Mouse (Mus musculus) kidney, embryonic 16.5 days (tissue): ENCODE data around the gene Kirrel. TPM values are rescaled to one million over a fixed set of nuclear protein-coding genes. Genes with fewer than 3 reads are reported as not detected.
"Not testable (repeated sequence)": the region's sequence is repeated elsewhere in the genome, so short reads cannot be mapped to it uniquely, and the experiment has no call there.

Experiments
- ATAC-seq: fragments of 200-750 bp; cut with Nextera tagmentation; 2 replicates; pipeline ENCODE4 v1.8.0; 2017; ENCODE audit warnings: moderate TSS enrichment; ENCODE audit not compliant: low FRiP score, low TSS enrichment
- H3K27ac ChIP-seq: fragments of 300-500 bp; sonication (generic); 2 replicates; pipeline ENCODE4 v1.5.1; 2014; ENCODE audit warnings: low read length
- H3K27me3 ChIP-seq: fragments of 300-500 bp; sonication (generic); 2 replicates; pipeline ENCODE4 v1.6.1; 2014; ENCODE audit warnings: low read length, control low read depth, mixed read lengths; ENCODE audit not compliant: insufficient read depth
- H3K36me3 ChIP-seq: fragments of 300-500 bp; sonication (generic); 2 replicates; pipeline ENCODE4 v1.6.1; 2014; ENCODE audit warnings: low read length, control low read depth, mixed read lengths; ENCODE audit not compliant: insufficient read depth
- H3K4me1 ChIP-seq: fragments of 300-500 bp; sonication (generic); 2 replicates; pipeline ENCODE4 v1.6.1; 2014; ENCODE audit warnings: low read length, control low read depth, mixed read lengths; ENCODE audit not compliant: insufficient read depth
- H3K4me2 ChIP-seq: fragments of 300-500 bp; sonication (generic); replicated peaks from 2 replicates; pipeline ENCODE4 v1.6.1; 2014; ENCODE audit warnings: low read depth, low read length
- H3K4me3 ChIP-seq: fragments of 300-500 bp; sonication (generic); 2 replicates; pipeline ENCODE4 v1.5.1; 2014; ENCODE audit warnings: mild to moderate bottlenecking, low read length
- H3K9ac ChIP-seq: fragments of 300-500 bp; sonication (generic); replicated peaks from 2 replicates; pipeline ENCODE4 v1.6.1; 2014; ENCODE audit warnings: low read length
- H3K9me3 ChIP-seq: fragments of 300-500 bp; sonication (generic); 2 replicates; pipeline ENCODE4 v1.6.1; 2016; ENCODE audit warnings: low read length, control low read depth
- WGBS: fragments of 180-500 bp; shearing (Covaris S2); extraction: QIAGEN DNeasy Blood & Tissue Kit; methylation state at CpG from one replicate; pipeline ENCODE4 v1.1.7; 2014; 5-methylcytosine and 5-hydroxymethylcytosine counted together
- polyA plus RNA-seq: library from polyadenylated mRNA; unstranded; fragments of >200 nt; fragmentation: Nextera tagmentation; extraction: Ambion mirVana; gene quantifications from 2 replicates; pipeline ENCODE4 v1.2.1, GENCODE M21; 2015

Kirrel gene
- polyA plus RNA-seq, 1 experiment from 2014 or later, result 18.6 TPM

DNA sequence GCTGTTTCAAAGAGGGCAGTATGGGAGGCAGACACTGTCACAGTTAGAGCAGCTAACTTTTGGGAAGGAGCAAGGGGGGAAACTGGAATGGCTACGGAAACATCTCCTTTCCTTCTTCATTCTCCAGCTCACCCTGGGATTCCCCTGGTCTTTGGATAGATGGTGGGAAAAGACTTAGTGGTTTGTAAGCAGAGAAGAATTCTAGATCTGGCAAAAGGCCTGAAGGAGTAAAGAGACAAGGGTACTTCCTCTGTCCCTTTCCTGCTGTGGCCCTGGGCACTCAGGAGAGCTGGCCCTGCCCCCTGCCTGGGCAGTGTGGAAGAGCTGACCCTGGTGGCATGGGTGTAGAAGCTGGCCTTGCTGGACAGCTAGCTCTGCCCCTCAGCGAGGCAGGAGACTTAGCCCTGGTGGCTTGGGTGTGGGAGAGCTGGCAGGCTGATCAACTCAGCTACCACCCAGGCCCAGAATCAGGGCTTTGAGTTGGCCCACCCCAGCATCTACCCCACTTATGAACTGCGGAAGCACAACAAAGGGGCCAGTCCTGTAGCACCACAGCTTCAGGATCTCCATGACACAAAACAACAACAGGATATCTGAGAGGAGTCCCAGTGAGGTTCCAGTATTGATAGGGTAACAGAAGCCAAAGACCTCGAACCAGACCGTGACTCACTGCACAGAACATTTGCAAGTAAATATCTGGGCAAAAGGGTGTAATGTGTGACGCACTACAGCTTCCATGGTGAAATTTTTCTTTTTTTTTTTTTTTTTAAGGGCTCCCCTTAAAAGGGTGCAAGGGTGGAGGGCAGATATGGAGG lies 58.6 kb downstream of the Kirrel start:
- Histone ChIP-seq H3K27ac (peak overlapping the region; percentile 70; the same call in 1 of the 2 replicates), H3K4me2 (no peak overlapping the region), H3K27me3 (no peaks in the 10 kb centered on the region), H3K4me3 (no peak overlapping the region), H3K9ac (no peak overlapping the region), H3K36me3 (peaks cover 3% of the 10 kb centered on the region; the same call in 1 of the 2 replicates), H3K9me3 (no peaks in the 10 kb centered on the region), H3K4me1 (peaks cover 32% of the 10 kb centered on the region)
- 67% methylated on average over 6 of the region's 6 CpGs for WGBS
- 0 out of 2 replicates have a peak, but pooled peaks have one; percentile 36 for ATAC-seq

DNA sequence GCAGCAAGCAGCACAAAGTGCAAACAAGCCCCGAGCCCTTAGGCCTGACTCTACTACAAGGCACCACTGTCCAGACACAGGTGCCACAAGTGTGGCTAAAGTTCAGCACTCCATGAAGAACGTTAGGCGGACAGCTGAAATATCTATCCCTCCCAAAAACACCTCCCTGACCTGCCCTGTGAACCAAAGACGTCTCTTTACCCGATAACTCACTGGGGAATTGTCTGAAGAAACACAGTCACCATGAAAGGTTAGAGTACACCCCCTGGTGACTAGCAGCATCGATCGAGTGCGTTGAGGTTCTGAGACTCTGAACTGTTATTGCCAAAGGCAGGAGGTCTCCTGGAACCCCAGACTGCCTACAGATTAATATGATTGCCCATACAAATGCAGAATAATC lies 59.3 kb downstream of the Kirrel start:
- no peak for ATAC-seq
- 54% methylated on average over 8 of the region's 8 CpGs for WGBS
- Histone ChIP-seq H3K9ac (no peak overlapping the region), H3K9me3 (no peaks in the 10 kb centered on the region), H3K4me3 (no peak overlapping the region), H3K27ac (peak overlapping the region; percentile 70), H3K4me2 (no peak overlapping the region), H3K27me3 (no peaks in the 10 kb centered on the region), H3K36me3 (peaks cover 3% of the 10 kb centered on the region; the same call in 1 of the 2 replicates), H3K4me1 (peaks cover 32% of the 10 kb centered on the region)

DNA sequence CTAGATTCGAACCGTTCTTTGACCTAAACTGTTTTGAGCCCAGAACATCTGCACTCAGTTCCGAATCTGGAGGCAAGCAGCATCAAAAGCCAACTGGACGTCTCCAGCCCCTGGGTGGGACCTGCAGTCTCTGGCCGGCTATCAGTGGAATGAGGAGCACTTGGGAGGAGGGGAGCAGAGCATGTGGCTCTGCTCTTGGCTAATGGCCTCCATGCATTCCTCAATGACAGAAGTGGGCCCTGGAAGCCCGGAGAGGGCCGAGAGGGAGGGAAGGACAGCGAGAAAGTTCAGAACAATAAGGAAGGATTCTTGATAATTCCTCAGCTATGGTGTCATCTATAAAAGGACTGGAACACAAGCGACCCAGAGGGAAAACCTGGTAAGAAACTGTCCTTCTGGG lies 59.7 kb downstream of the Kirrel start:
- WGBS, result 56% methylated on average over 9 of the region's 9 CpGs
- H3K9me3 ChIP-seq, result no peaks in the 10 kb centered on the region
- no peak overlapping the region for H3K9ac ChIP-seq
- peak overlapping the region; percentile 70 for H3K27ac ChIP-seq
- peaks cover 3% of the 10 kb centered on the region; the same call in 1 of the 2 replicates for H3K36me3 ChIP-seq
- peaks cover 32% of the 10 kb centered on the region for H3K4me1 ChIP-seq
- no peak overlapping the region for H3K4me3 ChIP-seq
- no peak overlapping the region for H3K4me2 ChIP-seq
- peak; percentile 58; the same call in 1 of the 2 replicates for ATAC-seq
- H3K27me3 ChIP-seq, result no peaks in the 10 kb centered on the region

DNA sequence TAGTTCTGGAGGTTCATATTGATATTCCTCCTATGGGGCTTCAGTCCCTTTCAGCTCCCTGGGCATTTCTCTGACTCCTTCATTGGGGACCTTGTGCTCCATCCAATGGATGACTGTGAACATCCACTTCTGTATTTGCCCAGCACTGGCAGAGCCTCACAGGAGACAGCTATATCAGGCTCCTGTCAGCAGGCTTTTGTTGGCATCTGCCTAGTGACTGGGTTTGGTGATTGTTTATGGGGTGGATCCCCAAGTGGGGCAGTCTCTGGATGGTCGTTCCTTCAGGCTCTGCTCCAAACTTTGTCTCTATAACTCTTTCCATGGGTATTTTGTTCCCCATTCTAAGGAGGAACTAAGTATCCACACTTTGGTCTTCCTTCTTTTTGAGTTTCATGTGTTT lies 60.7 kb downstream of the Kirrel start:
- H3K4me3 ChIP-seq, H3K9ac ChIP-seq, H3K27me3 ChIP-seq, ATAC-seq, H3K9me3 ChIP-seq, H3K4me2 ChIP-seq, H3K36me3 ChIP-seq, H3K27ac ChIP-seq: not testable (repeated sequence)
- H3K4me1 ChIP-seq, result peaks cover 32% of the 10 kb centered on the region
- 71% methylated on average over 1 of the region's 1 CpGs for WGBS

DNA sequence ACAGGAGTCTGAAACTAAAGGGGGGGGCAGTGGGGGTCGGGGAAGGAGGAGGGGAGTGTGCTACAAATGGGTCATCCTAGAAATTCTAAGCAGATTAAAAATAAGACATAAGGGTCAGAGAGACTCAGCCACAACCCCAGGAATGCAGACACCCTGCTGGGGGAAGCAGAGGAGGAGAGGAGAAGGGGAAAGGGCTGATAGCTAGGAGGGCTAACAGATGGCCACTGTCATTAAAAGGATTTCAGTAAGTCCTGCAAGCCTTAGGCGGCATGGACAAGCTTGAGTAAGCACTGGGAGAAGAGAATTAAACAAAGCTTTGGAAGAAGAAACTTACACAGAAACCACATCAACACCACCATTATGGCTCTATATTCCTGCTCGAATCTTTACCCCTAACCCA lies 62.3 kb downstream of the Kirrel start:
- Histone ChIP-seq H3K27ac (no peak overlapping the region; the same call in 1 of the 2 replicates), H3K9ac (no peak overlapping the region), H3K9me3 (no peaks in the 10 kb centered on the region), H3K27me3 (no peaks in the 10 kb centered on the region), H3K4me1 (peaks cover 32% of the 10 kb centered on the region), H3K4me3 (no peak overlapping the region), H3K36me3 (no peaks in the 10 kb centered on the region), H3K4me2 (no peak overlapping the region)
- WGBS, result 35% methylated on average over 3 of the region's 3 CpGs
- no peak for ATAC-seq

DNA sequence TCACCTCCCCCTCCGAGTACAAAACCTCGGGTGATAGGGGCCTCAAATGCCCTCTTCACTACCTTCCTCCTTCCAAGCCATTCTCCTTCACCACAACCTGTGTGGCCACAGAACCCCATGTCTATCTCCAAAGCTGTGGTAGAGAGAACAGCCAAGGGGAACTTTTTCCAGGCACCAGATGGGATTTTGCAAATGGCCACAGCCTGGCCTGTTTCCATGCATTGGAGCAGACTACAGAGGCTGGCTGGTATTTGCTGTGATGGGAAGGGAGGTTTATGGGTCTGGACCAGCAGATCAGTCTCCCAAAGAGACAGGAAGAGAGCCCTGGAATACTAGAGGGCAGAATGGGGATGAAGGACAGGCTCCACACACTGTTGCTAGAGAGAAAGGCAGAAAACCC lies 69.7 kb downstream of the Kirrel start:
- H3K36me3 ChIP-seq, result no peaks in the 10 kb centered on the region
- WGBS, result 76% methylated on average over 2 of the region's 2 CpGs
- no peak for ATAC-seq

DNA sequence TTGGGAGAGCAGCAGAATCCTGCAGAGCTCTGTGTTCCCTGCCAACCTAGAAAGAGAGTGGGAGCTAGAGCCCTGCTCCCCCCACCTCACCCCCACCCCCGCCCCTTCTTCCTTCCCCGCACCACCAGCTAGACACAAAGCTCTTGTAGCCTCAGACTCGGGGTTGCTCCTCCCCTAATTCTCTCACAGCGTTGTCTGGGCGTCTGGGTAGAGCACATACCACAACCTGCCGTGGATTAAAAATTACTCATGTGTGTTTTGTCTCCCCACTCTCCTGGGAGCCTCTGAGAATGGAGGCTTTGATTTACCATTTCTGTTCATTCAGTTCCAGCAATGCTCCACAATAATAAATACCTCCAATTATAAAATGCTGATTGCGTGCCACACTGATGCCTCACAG lies 72.2 kb downstream of the Kirrel start:
- WGBS, result 26% methylated on average over 7 of the region's 7 CpGs
- H3K9me3 ChIP-seq, result no peaks in the 10 kb centered on the region

More for the DNA sequence above, 69.7 kb downstream of the Kirrel start:
- Histone ChIP-seq H3K27me3 (no peaks in the 10 kb centered on the region), H3K9me3 (no peaks in the 10 kb centered on the region), H3K9ac (no peak overlapping the region), H3K4me1 (peaks cover 23% of the 10 kb centered on the region), H3K4me2 (no peak overlapping the region), H3K4me3 (no peak overlapping the region), H3K27ac (no peak overlapping the region)

DNA sequence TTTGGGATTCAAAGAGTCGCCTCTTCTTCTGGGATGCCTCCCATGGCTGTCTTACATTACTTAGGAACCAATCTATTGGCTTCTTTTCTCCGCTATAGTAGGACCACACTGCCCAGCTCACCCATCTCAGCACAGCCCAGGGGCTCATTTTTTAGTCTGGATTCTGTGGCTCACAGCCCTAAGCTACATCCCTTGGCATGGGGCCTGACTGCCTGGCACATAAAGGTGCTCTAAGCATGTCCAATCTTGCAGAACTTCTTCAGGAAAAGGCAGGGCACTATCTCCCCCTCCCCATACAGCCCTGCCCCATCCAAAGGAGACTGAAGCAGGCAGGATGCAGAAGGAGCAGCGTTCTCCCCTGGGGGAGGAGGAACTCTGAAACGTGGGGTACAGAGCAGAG lies 73.6 kb downstream of the Kirrel start:
- Histone ChIP-seq H3K9me3 (no peaks in the 10 kb centered on the region), H3K4me2 (no peak overlapping the region), H3K4me3 (no peak overlapping the region), H3K9ac (no peak overlapping the region), H3K4me1 (peaks cover 30% of the 10 kb centered on the region), H3K36me3 (peaks cover 13% of the 10 kb centered on the region; the same call in 1 of the 2 replicates), H3K27me3 (no peaks in the 10 kb centered on the region), H3K27ac (no peak overlapping the region)
- WGBS, result 77% methylated on average over 4 of the region's 4 CpGs
- no peak for ATAC-seq

More for the DNA sequence above, 72.2 kb downstream of the Kirrel start:
- Histone ChIP-seq H3K9ac (no peak overlapping the region), H3K4me3 (no peak overlapping the region), H3K4me2 (no peak overlapping the region), H3K4me1 (peaks cover 30% of the 10 kb centered on the region), H3K36me3 (peaks cover 5% of the 10 kb centered on the region; the same call in 1 of the 2 replicates), H3K27me3 (no peaks in the 10 kb centered on the region), H3K27ac (no peak overlapping the region)
- no peak for ATAC-seq

DNA sequence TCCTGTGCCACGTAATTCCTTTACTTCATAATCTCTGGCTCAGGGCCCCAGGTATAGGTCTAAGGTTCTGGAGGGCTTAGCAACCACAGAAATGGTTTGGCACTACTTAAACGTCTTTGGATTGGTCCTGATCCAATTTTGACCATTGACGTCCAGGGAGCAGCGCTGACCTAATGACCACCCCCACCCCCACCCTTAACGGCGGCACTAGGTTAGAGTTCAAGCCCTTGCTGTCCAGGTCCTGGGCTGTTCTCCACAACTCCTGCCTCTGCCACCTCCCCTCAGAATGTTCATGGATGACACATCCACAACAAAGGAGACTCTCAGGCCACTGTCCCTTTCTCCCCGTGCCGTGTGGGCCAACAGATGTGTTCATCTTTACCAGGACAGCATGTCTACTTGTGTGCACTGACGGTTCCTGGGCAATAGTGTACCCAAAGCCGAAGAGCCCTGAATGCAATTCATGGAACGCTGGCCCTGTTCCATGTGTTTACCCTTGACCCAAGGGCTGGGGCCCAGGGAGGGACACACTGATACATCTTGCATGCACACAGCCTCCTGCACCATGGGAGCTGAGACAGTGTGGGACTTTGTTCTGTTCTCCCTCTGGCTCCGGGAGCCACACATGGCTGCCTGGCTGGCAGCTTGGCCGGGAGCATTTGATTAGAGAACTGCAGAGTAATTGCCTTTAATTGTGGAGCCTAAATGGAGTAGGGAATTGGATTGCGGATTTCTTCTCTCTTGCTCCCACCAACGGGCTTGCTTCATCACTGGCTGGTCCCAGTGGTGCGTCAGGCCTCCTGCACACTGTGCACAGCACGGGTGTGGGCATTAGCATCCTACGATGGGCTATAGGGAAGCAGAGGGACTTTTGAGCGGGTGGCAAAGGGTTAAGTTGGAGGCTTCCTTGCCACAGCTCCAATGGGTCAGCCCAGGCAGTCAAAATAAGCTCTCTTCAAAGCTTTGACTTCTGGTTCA lies 76.3 kb downstream of the Kirrel start:
- 0 out of 2 replicates have a peak overlapping the region, but pooled peaks have one; percentile 3 for H3K27ac ChIP-seq
- H3K4me1 ChIP-seq, result peaks cover 29% of the 10 kb centered on the region
- H3K36me3 ChIP-seq, result peaks cover 26% of the 10 kb centered on the region
- H3K4me3 ChIP-seq, result no peak overlapping the region
- H3K9me3 ChIP-seq, result no peaks in the 10 kb centered on the region
- no peak overlapping the region for H3K9ac ChIP-seq
- H3K4me2 ChIP-seq, result no peak overlapping the region
- 70% methylated on average over 19 of the region's 19 CpGs for WGBS
- ATAC-seq, result peak; percentile 53
- no peaks in the 10 kb centered on the region for H3K27me3 ChIP-seq
